Mouse (Mus musculus) kidney, adult 2 months (tissue): ENCODE data around the gene Cnpy4.

Experiments used
- CTCF ChIP-seq: fragments of 200-500 bp; conservative IDR thresholded peaks from 2 replicates; pipeline ENCODE4 v1.5.1; 2011; ENCODE audit warnings: low read depth, mild to moderate bottlenecking, control low read depth, low read length, moderate library complexity, mixed read lengths; ENCODE audit not compliant: insufficient read depth, insufficient read length
- POLR2A ChIP-seq: fragments of 200-500 bp; IDR thresholded peaks from one replicate; pipeline ENCODE4 v1.6.1; 2011; ENCODE audit warnings: low read depth, low read length, control low read depth

- TF ChIP-seq POLR2A (no peak), CTCF (no peak)
Observed at GRCm38 (mm10) chr5:138227367-138227766, 40.1 kb downstream of the Cnpy4 start.
